Mouse (Mus musculus) G1E-ER4 (cell line): ENCODE results near the gene Bud31. TPM values are rescaled to one million over a fixed set of nuclear protein-coding genes. Genes with fewer than 3 reads are reported as not detected.

Experiments
- GATA1 ChIP-seq: IDR thresholded peaks from one replicate; pipeline ENCODE4 v1.8.0; 2012; ENCODE audit warnings: low read length, inconsistent platforms
- polyA plus RNA-seq: library from polyadenylated mRNA; stranded (reverse); fragments of >175 nt; gene quantifications from 2 replicates; pipeline ENCODE4 v1.2.3, GENCODE M21; 2012

Bud31 gene
- polyA plus RNA-seq, 1 experiment: 3.6 TPM

- no peak for TF ChIP-seq GATA1
Measured at GRCm38 (mm10) chr5:145178461-145178980, 38.4 kb downstream of the Bud31 start.

- TF ChIP-seq GATA1: no peak
Measured at GRCm38 (mm10) chr5:145185244-145185643, 45.1 kb downstream of the Bud31 start.

- TF ChIP-seq GATA1: no peak
Measured at GRCm38 (mm10) chr5:145189416-145189815, 49.3 kb downstream of the Bud31 start.

GRCm38 (mm10) chr5:145190373-145190772, 50.2 kb downstream of the Bud31 start:
- TF ChIP-seq GATA1: no peak

- TF ChIP-seq GATA1: no peak
Measured at GRCm38 (mm10) chr5:145190875-145191798, 51.0 kb downstream of the Bud31 start.

- no peak for TF ChIP-seq GATA1
Measured at GRCm38 (mm10) chr5:145191962-145192361, 51.8 kb downstream of the Bud31 start, which contains the start of gene Atp5j2. Gene Atp5j2, minus strand, starts transcription at chr5:145192062.

Other genes with a start within 250 kb of the Bud31 start
- gene Smurf1, start 174.5 kb upstream of the Bud31 start, polyA plus RNA-seq: 1.3 and 1.4 TPM in 2 replicates
- gene Gm4871, start 107.6 kb upstream of the Bud31 start, polyA plus RNA-seq: not detected in 2 replicates
- gene 1700018F24Rik, start 97.4 kb upstream of the Bud31 start, polyA plus RNA-seq: not detected in 2 replicates
- gene Arpc1a, start 56.5 kb upstream of the Bud31 start, polyA plus RNA-seq: 58.2 and 74.9 TPM in 2 replicates
- gene Kpna7, start 56.3 kb upstream of the Bud31 start, polyA plus RNA-seq: not detected in 2 replicates
- 1,143 and 1,353 TPM in 2 replicates for gene Arpc1b, start 26.1 kb upstream of the Bud31 start, polyA plus RNA-seq
- gene Pdap1, start 124 bp upstream of the Bud31 start, polyA plus RNA-seq: 191 and 266 TPM in 2 replicates
- gene Ptcd1, start 26.7 kb downstream of the Bud31 start, polyA plus RNA-seq: 19.6 and 19.7 TPM in 2 replicates
- 89.0 and 101 TPM in 2 replicates for gene Cpsf4, start 26.9 kb downstream of the Bud31 start, polyA plus RNA-seq
- gene Atp5j2, start 51.7 kb downstream of the Bud31 start, polyA plus RNA-seq: 20.2 and 83.7 TPM in 2 replicates
- gene Zkscan14, start 61.5 kb downstream of the Bud31 start, polyA plus RNA-seq: 2.3 TPM in 2 replicates
- 1.5 and 3.1 TPM in 2 replicates for gene Zkscan5, start 64.2 kb downstream of the Bud31 start, polyA plus RNA-seq
- 23.3 and 25.7 TPM in 2 replicates for gene Zfp655, start 91.4 kb downstream of the Bud31 start, polyA plus RNA-seq
- 32.8 and 38.1 TPM in 2 replicates for gene Zscan25, start 140.1 kb downstream of the Bud31 start, polyA plus RNA-seq
- gene Cyp3a57, start 204.9 kb downstream of the Bud31 start, polyA plus RNA-seq: not detected in 2 replicates